Mouse (Mus musculus): ENCODE results near the gene Ccdc172.

The Ccdc172 gene

GRCm38 (mm10) chr19:58511818-58512217 is at the start of gene Ccdc172:
TSS of gene Ccdc172 (plus strand) at chr19:58511993.
- DNase-seq (ENCODE audit: low spot score), result no peak

- no peak for DNase-seq (ENCODE audit: low spot score)
Measured at GRCm38 (mm10) chr19:58463755-58464154, 48.0 kb upstream of the Ccdc172 start.

- no peak for DNase-seq (ENCODE audit: low spot score)
Measured at GRCm38 (mm10) chr19:58468331-58468730, 43.5 kb upstream of the Ccdc172 start.

GRCm38 (mm10) chr19:58469421-58469820 is 42.4 kb upstream of the Ccdc172 start:
- peak; percentile 66 for DNase-seq (ENCODE audit: low spot score)

- DNase-seq (ENCODE audit: low spot score), result no peak
Measured at GRCm38 (mm10) chr19:58474251-58474650, 37.5 kb upstream of the Ccdc172 start.

DNA sequence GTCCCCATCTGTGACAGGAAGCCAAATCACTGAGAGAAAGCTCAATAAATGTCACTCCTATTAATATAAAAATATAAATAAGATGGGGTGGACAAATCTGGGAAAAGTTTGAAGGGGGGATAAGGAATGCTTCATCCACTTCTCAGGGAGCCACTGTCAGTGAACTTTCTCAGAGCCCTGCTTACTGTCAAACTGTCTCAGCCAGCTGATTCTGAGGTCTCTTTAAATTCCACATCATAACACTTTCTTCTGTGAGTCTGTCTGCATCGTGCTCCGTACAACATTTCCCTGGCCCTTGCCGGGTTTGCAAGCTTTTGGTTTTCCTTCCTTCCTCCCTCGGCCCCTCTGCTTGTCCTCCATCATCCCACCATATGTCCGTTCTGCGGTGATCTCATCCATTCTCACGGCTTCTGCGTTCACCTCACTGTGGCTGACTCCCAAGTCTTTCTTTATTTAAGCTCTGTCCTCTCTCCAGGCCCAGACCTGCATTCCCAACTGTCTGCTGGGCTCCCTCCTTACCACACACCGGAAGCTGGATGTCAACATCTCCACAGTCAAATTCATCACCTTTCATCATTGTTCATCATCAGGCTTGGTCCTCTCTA is 29.3 kb upstream of the Ccdc172 start:
- no peak for DNase-seq (ENCODE audit: low spot score)

- DNase-seq (ENCODE audit: low spot score), result no peak
Measured at GRCm38 (mm10) chr19:58486686-58487085, 25.1 kb upstream of the Ccdc172 start.

DNA sequence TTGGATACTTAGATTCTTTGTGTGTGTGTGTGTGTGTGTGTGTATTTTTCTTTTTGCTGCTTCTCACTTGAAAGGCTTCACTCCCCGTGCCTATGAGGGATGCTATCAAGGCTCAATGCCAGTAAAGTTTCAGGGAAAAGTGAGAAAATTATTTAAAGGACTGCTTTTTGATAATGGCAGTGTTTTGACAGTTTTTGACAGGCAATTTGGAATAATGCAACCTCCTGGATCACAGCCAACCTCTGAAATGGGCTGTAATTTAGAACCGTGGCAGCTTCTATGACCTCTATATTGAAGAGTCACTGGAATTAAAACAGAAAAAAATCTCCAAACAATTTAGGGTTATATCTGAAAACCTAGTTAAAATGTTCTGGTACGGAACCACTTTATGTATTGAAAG is 14.7 kb upstream of the Ccdc172 start:
- no peak for DNase-seq (ENCODE audit: low spot score)

- DNase-seq (ENCODE audit: low spot score), result no peak
Measured at GRCm38 (mm10) chr19:58499420-58499966, 12.3 kb upstream of the Ccdc172 start.

DNA sequence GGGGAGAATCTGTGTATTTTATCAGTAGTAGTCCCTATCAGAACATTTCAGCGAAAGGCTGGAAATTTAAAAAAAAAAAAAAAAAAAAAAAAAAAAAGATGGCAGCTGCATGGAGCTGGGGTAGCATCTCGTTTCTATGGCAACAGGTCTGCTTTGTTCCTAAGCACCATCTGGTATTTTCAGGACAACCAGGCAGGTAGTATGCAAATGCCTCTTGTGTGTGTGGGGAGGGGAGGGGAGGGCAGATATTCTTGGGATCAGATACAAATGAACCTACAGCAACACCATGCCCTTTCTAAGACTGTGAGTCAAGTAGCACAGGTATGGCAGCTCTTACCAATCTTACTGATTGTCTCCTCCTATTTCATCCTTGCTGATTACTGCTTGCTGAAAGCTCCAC is 11.7 kb upstream of the Ccdc172 start:
- DNase-seq (ENCODE audit: low spot score), result no peak

DNA sequence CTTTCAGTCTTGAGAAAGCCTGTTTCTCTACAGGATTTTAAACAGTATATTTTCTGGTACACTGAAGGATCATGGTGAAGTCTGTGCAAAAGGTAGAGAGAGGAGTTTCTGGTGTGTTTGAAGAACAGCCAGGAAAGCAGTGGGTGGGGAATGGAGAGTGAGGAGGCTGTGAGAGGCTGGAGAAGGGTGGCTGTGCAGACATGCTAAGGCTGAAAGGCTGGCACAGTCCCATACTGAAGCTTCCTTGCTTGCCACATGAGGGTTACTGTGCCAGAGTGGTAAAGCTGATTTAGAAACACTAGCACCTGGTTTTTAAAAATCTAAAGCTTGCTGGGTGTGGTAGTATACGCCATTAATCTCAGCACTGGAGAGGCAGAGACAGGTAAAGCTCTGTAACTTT is 9.9 kb downstream of the Ccdc172 start:
- no peak for DNase-seq (ENCODE audit: low spot score)

DNA sequence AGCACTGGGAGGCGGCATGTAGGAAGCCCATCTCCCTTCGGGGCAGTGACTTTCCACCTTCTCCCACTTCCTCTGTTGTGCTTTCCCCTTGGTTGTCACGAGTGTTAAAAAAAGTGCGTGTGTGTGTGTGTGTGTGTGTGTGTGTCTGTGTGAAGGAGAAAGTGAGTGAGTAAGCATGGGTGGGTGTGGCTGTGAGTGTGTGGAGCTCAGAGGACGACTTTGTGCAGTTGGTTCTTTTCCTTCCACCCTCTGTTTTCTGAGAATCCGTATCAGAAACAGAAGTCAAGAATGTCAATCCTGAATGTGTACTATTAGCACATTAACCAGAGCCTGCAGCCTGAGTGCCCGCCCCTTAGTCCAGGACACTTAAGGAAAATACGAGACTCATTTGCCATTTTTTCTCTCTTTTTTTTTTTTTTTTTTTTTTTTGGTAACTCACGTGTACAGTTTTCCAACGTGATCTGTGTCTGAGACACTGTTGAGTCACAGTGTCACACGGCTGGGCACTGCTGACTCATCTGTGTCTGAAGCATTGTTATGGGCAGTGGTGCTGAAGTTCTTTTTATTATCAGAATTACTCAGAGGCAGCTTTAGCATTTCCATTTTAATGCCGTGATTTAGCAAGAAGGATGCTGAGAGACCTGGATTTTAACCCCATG is 12.1 kb downstream of the Ccdc172 start:
- DNase-seq (ENCODE audit: low spot score), result no peak

GRCm38 (mm10) chr19:58525457-58526239 is 13.9 kb downstream of the Ccdc172 start:
- no peak for DNase-seq (ENCODE audit: low spot score)

GRCm38 (mm10) chr19:58533077-58533476 is 21.3 kb downstream of the Ccdc172 start:
- no peak for DNase-seq (ENCODE audit: low spot score)

- peak; percentile 32 for DNase-seq (ENCODE audit: low spot score)
Measured at GRCm38 (mm10) chr19:58536691-58537090, 24.9 kb downstream of the Ccdc172 start.

DNA sequence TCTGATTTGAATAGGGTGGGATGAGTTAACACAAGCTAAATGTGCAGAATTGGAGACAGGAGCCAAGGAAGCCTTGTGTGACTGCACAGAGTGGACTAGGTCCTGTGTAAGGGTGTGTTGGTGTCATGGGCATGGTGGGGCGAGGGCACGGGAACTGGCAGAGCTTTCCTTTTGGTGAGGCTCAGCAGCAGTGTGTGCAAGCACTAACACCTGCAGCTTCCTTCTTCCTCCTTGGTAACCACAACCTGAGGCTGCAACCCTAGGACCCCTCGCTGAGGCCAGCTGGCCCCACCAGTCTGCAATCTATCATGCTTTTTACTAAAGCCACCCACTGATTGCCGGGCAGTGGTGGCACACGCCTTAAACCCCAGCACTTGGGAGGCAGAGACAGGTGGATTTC is 28.6 kb downstream of the Ccdc172 start:
- no peak for DNase-seq (ENCODE audit: low spot score)

DNA sequence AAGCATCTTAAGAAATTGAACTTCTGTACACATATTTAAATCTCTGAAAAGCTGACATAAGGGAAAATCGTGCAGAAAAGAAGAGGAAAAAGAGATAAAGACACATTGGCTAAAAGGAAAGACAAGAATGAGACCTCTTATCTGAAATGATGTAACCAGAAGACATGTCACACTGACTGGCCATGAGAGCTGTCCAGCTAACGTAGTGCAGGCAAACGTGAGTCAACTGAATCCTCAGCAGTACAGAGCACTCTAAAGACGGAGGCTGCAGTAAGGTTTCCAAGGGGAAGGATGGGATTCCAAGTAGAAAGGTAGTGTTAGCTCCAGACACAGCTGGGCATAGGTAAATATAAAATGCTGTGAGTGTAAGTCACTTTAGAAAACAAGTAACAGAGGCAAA is 36.6 kb downstream of the Ccdc172 start:
- no peak for DNase-seq (ENCODE audit: low spot score)

DNA sequence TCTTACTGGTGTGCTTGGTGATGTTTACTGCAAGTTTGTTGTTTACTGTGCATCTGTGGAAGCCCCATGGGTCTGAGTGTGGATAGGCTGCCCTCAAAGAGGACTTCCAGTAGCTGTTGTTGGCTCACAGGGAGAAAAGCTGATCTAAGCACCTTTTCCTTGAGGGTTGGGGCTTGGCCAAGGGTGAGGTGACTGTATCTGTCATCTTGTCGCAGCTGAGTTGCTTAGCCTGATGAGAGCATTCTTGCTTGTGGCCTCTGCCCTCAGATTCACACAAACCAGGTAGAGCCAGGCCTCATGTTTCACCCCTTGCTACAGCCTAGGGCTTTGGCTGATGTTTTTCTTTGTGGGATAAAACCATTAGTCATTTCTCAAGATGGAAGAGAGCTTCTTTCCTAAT is 38.7 kb downstream of the Ccdc172 start:
- no peak for DNase-seq (ENCODE audit: low spot score)

DNA sequence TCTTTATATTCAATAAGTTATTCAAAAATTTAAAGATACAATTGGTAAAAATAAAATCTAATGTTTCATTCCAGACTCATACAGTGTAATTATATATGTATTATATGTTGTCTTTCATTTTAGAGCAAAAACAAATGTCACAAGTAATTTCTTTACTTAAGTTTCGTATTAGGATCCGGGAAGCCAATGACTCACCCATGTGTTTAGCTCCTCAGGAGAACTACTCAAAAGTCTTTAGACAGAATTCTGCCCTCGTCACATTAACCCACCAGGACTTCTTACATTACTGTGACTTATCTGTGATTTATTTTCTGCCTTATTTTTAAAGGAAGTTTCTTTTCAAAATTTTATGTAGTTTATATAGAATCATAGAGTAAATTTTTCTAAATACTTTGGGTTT is 39.1 kb downstream of the Ccdc172 start:
- no peak for DNase-seq (ENCODE audit: low spot score)

- DNase-seq (ENCODE audit: low spot score), result no peak
Measured at GRCm38 (mm10) chr19:58554974-58555373, 43.2 kb downstream of the Ccdc172 start.

- DNase-seq (ENCODE audit: low spot score), result no peak
Measured at GRCm38 (mm10) chr19:58558352-58558751, 46.6 kb downstream of the Ccdc172 start.

DNA sequence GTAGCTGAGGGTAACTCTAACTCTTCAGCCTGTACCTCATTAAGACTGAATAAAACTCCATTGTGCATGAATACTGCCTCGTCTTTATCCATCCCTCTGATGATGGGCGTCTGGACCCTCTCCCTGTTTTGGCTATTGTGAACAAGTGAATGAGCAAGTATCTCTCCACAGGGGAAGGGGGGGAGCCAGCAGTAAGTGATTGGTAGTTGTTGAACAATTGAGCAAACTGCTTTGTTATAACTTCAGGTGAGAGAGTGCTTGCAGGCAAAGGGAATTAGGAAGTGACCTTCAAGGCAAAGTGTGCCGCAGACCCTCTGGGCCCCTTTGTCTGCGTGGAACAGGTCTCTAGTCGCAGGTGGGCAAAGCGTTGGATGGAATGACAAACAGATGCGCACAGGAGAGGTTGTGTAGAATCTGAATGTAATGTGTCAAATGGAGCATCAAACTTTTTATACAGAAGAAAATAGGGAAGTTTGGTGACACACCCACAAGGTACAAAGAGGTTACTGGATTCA is 50.6 kb downstream of the Ccdc172 start:
- no peak for DNase-seq (ENCODE audit: low spot score)

DNA sequence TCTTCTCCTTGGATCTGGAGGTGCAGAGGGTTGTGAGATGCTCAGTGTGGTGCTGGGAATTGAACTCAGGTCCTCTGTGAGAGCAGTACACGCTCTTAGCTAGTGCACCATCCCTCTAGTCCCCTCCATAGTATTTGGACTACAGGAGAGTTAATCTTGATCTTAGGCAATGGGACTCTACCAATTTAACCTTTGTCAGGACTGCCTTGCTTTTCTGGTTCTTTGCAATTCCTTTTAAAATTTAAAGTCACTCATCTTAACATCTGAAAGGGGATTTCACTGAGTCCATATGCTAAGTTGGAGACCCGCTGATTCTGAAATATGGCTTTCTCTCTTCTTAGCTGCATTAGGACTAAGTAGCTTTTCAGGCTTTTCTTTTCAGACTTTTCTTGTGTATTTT is 59.8 kb downstream of the Ccdc172 start:
- no peak for DNase-seq (ENCODE audit: low spot score)

All from left cerebral cortex, adult 11 months (tissue).